Mouse (Mus musculus) intestine, postnatal 0 days (tissue): ENCODE results near the gene Nkg7. TPM values are rescaled to one million over a fixed set of nuclear protein-coding genes. Genes with fewer than 3 reads are reported as not detected.

Experiments used
- ATAC-seq: fragments of 200-750 bp; cut with Nextera tagmentation; 2 replicates; pipeline ENCODE4 v1.8.0; 2017; ENCODE audit warnings: mild to moderate bottlenecking, moderate TSS enrichment, moderate library complexity
- H3K27ac ChIP-seq: fragments of 300-500 bp; sonication (generic); 2 replicates; pipeline ENCODE4 v1.5.1; 2014; ENCODE audit warnings: mild to moderate bottlenecking, low read depth, low read length, moderate library complexity
- H3K27me3 ChIP-seq: fragments of 300-500 bp; sonication (generic); replicated peaks from 2 replicates; pipeline ENCODE4 v1.6.1; 2014; ENCODE audit warnings: low read length, mixed read lengths; ENCODE audit not compliant: control insufficient read depth, insufficient read depth
- H3K36me3 ChIP-seq: fragments of 300-500 bp; sonication (generic); 2 replicates; pipeline ENCODE4 v1.6.1; 2014; ENCODE audit warnings: mild to moderate bottlenecking, moderate library complexity; ENCODE audit not compliant: control insufficient read depth, insufficient read depth
- H3K4me1 ChIP-seq: fragments of 300-500 bp; sonication (generic); replicated peaks from 2 replicates; pipeline ENCODE4 v1.6.1; 2014; ENCODE audit warnings: antibody characterized with exemption, low read length, mixed read lengths; ENCODE audit not compliant: control insufficient read depth, insufficient read depth
- H3K4me2 ChIP-seq: fragments of 300-500 bp; sonication (generic); replicated peaks from 2 replicates; pipeline ENCODE4 v1.6.1; 2014; ENCODE audit warnings: low read depth, mild to moderate bottlenecking, moderate library complexity
- H3K4me3 ChIP-seq: fragments of 300-500 bp; sonication (generic); 2 replicates; pipeline ENCODE4 v1.5.1; 2014; ENCODE audit warnings: low read depth, low read length
- H3K9ac ChIP-seq: fragments of 300-500 bp; sonication (generic); 2 replicates; pipeline ENCODE4 v1.6.1; 2014; ENCODE audit warnings: mild to moderate bottlenecking, low read depth, low read length
- H3K9me3 ChIP-seq: fragments of 300-500 bp; sonication (generic); 2 replicates; pipeline ENCODE4 v1.6.1; 2016; ENCODE audit warnings: mixed run types; ENCODE audit not compliant: control insufficient read depth
- CTCF ChIP-seq: sonication (generic); IDR thresholded peaks from 2 replicates; pipeline ENCODE4 v1.5.1; 2016; ENCODE audit warnings: low read depth, mild to moderate bottlenecking, control low read depth, antibody characterized with exemption, moderate library complexity
- WGBS: fragments of 180-500 bp; shearing (Covaris S2); extraction: QIAGEN DNeasy Blood & Tissue Kit; methylation state at CpG from one replicate; pipeline ENCODE4 v1.1.7; 2014; 5-methylcytosine and 5-hydroxymethylcytosine counted together
- polyA plus RNA-seq: library from polyadenylated mRNA; unstranded; fragments of >200 nt; fragmentation: Nextera tagmentation; extraction: Ambion mirVana; gene quantifications from 2 replicates; pipeline ENCODE4 v1.2.1, GENCODE M21; 2015

Nkg7 gene
- polyA plus RNA-seq, 1 experiment from 2014 or later: 2.7 TPM

- no peak overlapping the region for H3K27ac ChIP-seq
- H3K9me3 ChIP-seq: no peaks in the 10 kb centered on the region
- H3K9ac ChIP-seq: no peak overlapping the region
These were observed 7.4 kb upstream of the Nkg7 start for GRCm38 (mm10) chr7:43429500-43429899.

DNA sequence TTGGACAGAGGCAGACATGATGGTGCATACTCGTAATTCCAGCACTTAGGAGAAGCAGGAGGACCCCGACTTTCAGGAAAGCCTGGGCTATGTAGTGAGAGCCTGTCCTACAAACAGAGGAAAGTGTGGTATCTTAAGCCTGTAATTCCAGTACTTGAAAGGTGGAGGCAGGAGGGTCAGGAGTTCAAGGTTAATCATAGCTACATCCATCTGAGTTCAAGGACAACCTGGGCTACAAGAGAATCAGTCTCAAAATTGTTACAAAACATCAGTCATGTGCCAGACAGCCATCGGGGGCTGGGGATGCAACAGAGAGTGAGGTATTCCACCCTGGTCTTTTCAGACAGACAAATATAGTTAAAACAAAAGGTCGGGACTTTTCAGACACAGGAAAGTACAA is 4.0 kb upstream of the Nkg7 start:
- H3K4me2 ChIP-seq: no peak overlapping the region
- H3K4me3 ChIP-seq: no peak overlapping the region
- H3K4me1 ChIP-seq: no peaks in the 10 kb centered on the region
- no peak overlapping the region for H3K9ac ChIP-seq
- H3K36me3 ChIP-seq: no peaks in the 10 kb centered on the region
- H3K27ac ChIP-seq: no peak overlapping the region
- no peak for TF ChIP-seq CTCF
- no peak for ATAC-seq
- H3K27me3 ChIP-seq: no peaks in the 10 kb centered on the region
- 74% methylated on average over 4 of the region's 4 CpGs for WGBS
- H3K9me3 ChIP-seq: no peaks in the 10 kb centered on the region

More at GRCm38 (mm10) chr7:43429500-43429899, 7.4 kb upstream of the Nkg7 start:
- Histone ChIP-seq H3K4me1 (no peaks in the 10 kb centered on the region), H3K27me3 (no peaks in the 10 kb centered on the region), H3K36me3 (no peaks in the 10 kb centered on the region), H3K4me3 (no peak overlapping the region), H3K4me2 (no peak overlapping the region)
- 31% methylated on average over 4 of the region's 4 CpGs for WGBS
- no peak for TF ChIP-seq CTCF
- ATAC-seq: no peak

- Histone ChIP-seq H3K4me3 (no peak overlapping the region), H3K4me1 (no peaks in the 10 kb centered on the region), H3K36me3 (no peaks in the 10 kb centered on the region), H3K9ac (no peak overlapping the region), H3K27me3 (no peaks in the 10 kb centered on the region), H3K4me2 (no peak overlapping the region), H3K9me3 (no peaks in the 10 kb centered on the region), H3K27ac (no peak overlapping the region)
- WGBS: 89% methylated on average over 5 of the region's 5 CpGs
- no peak for TF ChIP-seq CTCF
- ATAC-seq: no peak
These were observed 2.2 kb upstream of the Nkg7 start for GRCm38 (mm10) chr7:43434676-43435075.

- no peak overlapping the region for H3K27ac ChIP-seq
- no peaks in the 10 kb centered on the region for H3K36me3 ChIP-seq
- H3K4me2 ChIP-seq: no peak overlapping the region
- WGBS: 84% methylated on average over 4 of the region's 4 CpGs
- H3K9ac ChIP-seq: no peak overlapping the region
- H3K27me3 ChIP-seq: no peaks in the 10 kb centered on the region
- no peak overlapping the region for H3K4me3 ChIP-seq
- H3K4me1 ChIP-seq: no peaks in the 10 kb centered on the region
- no peaks in the 10 kb centered on the region for H3K9me3 ChIP-seq
- TF ChIP-seq CTCF: no peak
- no peak for ATAC-seq
These were observed 1.7 kb downstream of the Nkg7 start for GRCm38 (mm10) chr7:43438611-43439010.

- Histone ChIP-seq H3K9ac (no peak within 1 kb of the TSS), H3K4me3 (no peak within 1 kb of the TSS), H3K27me3 (no peaks in the 10 kb centered on the region), H3K4me2 (no peak within 1 kb of the TSS), H3K9me3 (no peaks in the 10 kb centered on the region), H3K36me3 (no peaks in the 10 kb centered on the region), H3K4me1 (peaks cover 4% of the 10 kb centered on the region; the same call in 1 of the 2 replicates), H3K27ac (no peak within 1 kb of the TSS)
- no peak for TF ChIP-seq CTCF
- WGBS: 76% methylated on average over 6 of the region's 6 CpGs
- no peak for ATAC-seq
These were observed 3.6 kb downstream of the Nkg7 start, which contains the start of gene Cldnd2 for GRCm38 (mm10) chr7:43440482-43440881. Gene Cldnd2 (plus strand): TSS chr7:43440782.

DNA sequence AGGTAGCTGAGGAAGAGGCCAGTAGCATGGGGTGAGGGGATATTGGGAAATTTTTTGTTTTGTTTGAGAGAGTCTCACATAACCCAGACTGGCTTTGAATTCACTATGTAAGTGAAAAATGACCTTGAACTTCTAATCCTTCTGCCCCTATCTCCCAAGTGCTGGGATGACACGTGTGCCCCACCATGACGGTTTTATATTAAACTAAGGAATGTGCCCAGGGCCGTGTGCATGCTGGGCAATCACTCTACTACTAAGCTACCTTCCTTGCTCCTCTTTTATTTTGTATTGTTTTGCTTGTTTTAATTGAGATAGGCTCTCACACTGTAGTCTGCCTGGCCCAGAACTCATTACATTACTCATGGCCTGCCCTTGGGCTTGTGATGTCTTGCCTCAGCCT is 4.2 kb downstream of the Nkg7 start:
- peaks cover 4% of the 10 kb centered on the region; the same call in 1 of the 2 replicates for H3K4me1 ChIP-seq
- WGBS: 71% methylated on average over 3 of the region's 3 CpGs
- no peak overlapping the region for H3K27ac ChIP-seq
- no peaks in the 10 kb centered on the region for H3K27me3 ChIP-seq
- no peak overlapping the region for H3K4me3 ChIP-seq
- no peaks in the 10 kb centered on the region for H3K36me3 ChIP-seq
- ATAC-seq: no peak
- no peak overlapping the region for H3K4me2 ChIP-seq
- H3K9me3 ChIP-seq: no peaks in the 10 kb centered on the region
- TF ChIP-seq CTCF: no peak
- H3K9ac ChIP-seq: no peak overlapping the region

- Histone ChIP-seq H3K4me3 (peak overlapping the region; percentile 49), H3K9me3 (no peaks in the 10 kb centered on the region), H3K4me2 (peak overlapping the region; percentile 82), H3K9ac (peak overlapping the region; percentile 45), H3K36me3 (no peaks in the 10 kb centered on the region), H3K27ac (peak overlapping the region; percentile 98), H3K27me3 (no peaks in the 10 kb centered on the region), H3K4me1 (peaks cover 4% of the 10 kb centered on the region)
- no peak for ATAC-seq
- 5% methylated on average over 9 of the region's 9 CpGs for WGBS
- TF ChIP-seq CTCF: no peak
These were observed 5.8 kb downstream of the Nkg7 start for GRCm38 (mm10) chr7:43442684-43443083.
